Mouse (Mus musculus) kidney, embryonic 14.5 days (tissue): ENCODE measurements around the gene Cdc37. TPM values are rescaled to one million over a fixed set of nuclear protein-coding genes. Genes with fewer than 3 reads are reported as not detected.

ENCODE experiments used
- ATAC-seq: fragments of 200-750 bp; cut with Nextera tagmentation; 2 replicates; pipeline ENCODE4 v1.8.0; 2017; ENCODE audit warnings: moderate number of reproducible peaks, mild to moderate bottlenecking, moderate TSS enrichment, moderate library complexity; ENCODE audit not compliant: low FRiP score, low TSS enrichment
- H3K27ac ChIP-seq: fragments of 300-500 bp; sonication (generic); 2 replicates; pipeline ENCODE4 v1.5.1; 2014; ENCODE audit warnings: low read depth, mild to moderate bottlenecking, low read length, moderate library complexity, mixed read lengths
- H3K27me3 ChIP-seq: fragments of 300-500 bp; sonication (generic); 2 replicates; pipeline ENCODE4 v1.6.1; 2014; ENCODE audit warnings: mild to moderate bottlenecking, low read length; ENCODE audit not compliant: control insufficient read depth, insufficient read depth
- H3K36me3 ChIP-seq: fragments of 300-500 bp; sonication (generic); 2 replicates; pipeline ENCODE4 v1.6.1; 2014; ENCODE audit warnings: low read length, mixed read lengths; ENCODE audit not compliant: control insufficient read depth, insufficient read depth
- H3K4me1 ChIP-seq: fragments of 300-500 bp; sonication (generic); 2 replicates; pipeline ENCODE4 v1.6.1; 2014; ENCODE audit warnings: low read length, mixed read lengths; ENCODE audit not compliant: control insufficient read depth, insufficient read depth
- H3K4me2 ChIP-seq: fragments of 300-500 bp; sonication (generic); replicated peaks from 2 replicates; pipeline ENCODE4 v1.6.1; 2014; ENCODE audit warnings: low read depth, mild to moderate bottlenecking, low read length
- H3K4me3 ChIP-seq: fragments of 300-500 bp; sonication (generic); 2 replicates; pipeline ENCODE4 v1.5.1; 2014; ENCODE audit warnings: mild to moderate bottlenecking, low read length
- H3K9ac ChIP-seq: fragments of 300-500 bp; sonication (generic); 2 replicates; pipeline ENCODE4 v1.6.1; 2014; ENCODE audit warnings: low read depth, mild to moderate bottlenecking, low read length, moderate library complexity
- H3K9me3 ChIP-seq: fragments of 300-500 bp; sonication (generic); 2 replicates; pipeline ENCODE4 v1.6.1; 2016; ENCODE audit warnings: low read length; ENCODE audit not compliant: control insufficient read depth
- WGBS: fragments of 180-500 bp; shearing (Covaris S2); extraction: QIAGEN DNeasy Blood & Tissue Kit; methylation state at CpG from one replicate; pipeline ENCODE4 v1.1.7; 2014; 5-methylcytosine and 5-hydroxymethylcytosine counted together
- polyA plus RNA-seq: library from polyadenylated mRNA; unstranded; fragments of >200 nt; fragmentation: Nextera tagmentation; extraction: Ambion mirVana; gene quantifications from 2 replicates; pipeline ENCODE4 v1.2.1, GENCODE M21; 2014

The Cdc37 gene
- polyA plus RNA-seq, 1 experiment from 2014 or later: 377 TPM

GRCm38 (mm10) chr9:21117073-21117472, 32.7 kb downstream of the Cdc37 start:
- Histone ChIP-seq H3K36me3 (peaks cover 5% of the 10 kb centered on the region; the same call in 1 of the 2 replicates), H3K4me2 (no peak overlapping the region), H3K4me3 (no peak overlapping the region), H3K9me3 (no peaks in the 10 kb centered on the region), H3K9ac (no peak overlapping the region), H3K27me3 (no peaks in the 10 kb centered on the region), H3K4me1 (no peaks in the 10 kb centered on the region), H3K27ac (no peak overlapping the region)
- 74% methylated on average over 6 of the region's 6 CpGs for WGBS
- ATAC-seq: no peak

GRCm38 (mm10) chr9:21115105-21115504, 34.7 kb downstream of the Cdc37 start:
- no peaks in the 10 kb centered on the region for H3K9me3 ChIP-seq
- ATAC-seq: no peak
- no peak overlapping the region for H3K9ac ChIP-seq
- peaks cover 3% of the 10 kb centered on the region; the same call in 1 of the 2 replicates for H3K36me3 ChIP-seq
- no peak overlapping the region for H3K4me2 ChIP-seq
- WGBS: 95% methylated on average over 8 of the region's 8 CpGs
- no peaks in the 10 kb centered on the region for H3K4me1 ChIP-seq
- no peaks in the 10 kb centered on the region for H3K27me3 ChIP-seq
- H3K4me3 ChIP-seq: no peak overlapping the region
- H3K27ac ChIP-seq: no peak overlapping the region

- H3K27ac ChIP-seq: no peak overlapping the region
- ATAC-seq: no peak
- WGBS: 90% methylated on average over 7 of the region's 7 CpGs
Measured at GRCm38 (mm10) chr9:21114190-21114589, 35.6 kb downstream of the Cdc37 start.

GRCm38 (mm10) chr9:21113751-21114150, 36.0 kb downstream of the Cdc37 start:
- Histone ChIP-seq H3K9ac (no peak overlapping the region), H3K9me3 (no peaks in the 10 kb centered on the region), H3K27ac (no peak overlapping the region), H3K27me3 (no peaks in the 10 kb centered on the region), H3K4me2 (no peak overlapping the region), H3K4me1 (no peaks in the 10 kb centered on the region), H3K4me3 (no peak overlapping the region), H3K36me3 (peaks cover 3% of the 10 kb centered on the region; the same call in 1 of the 2 replicates)
- 78% methylated on average over 6 of the region's 6 CpGs for WGBS
- ATAC-seq: no peak

More at GRCm38 (mm10) chr9:21114190-21114589, 35.6 kb downstream of the Cdc37 start:
- Histone ChIP-seq H3K9me3 (no peaks in the 10 kb centered on the region), H3K27me3 (no peaks in the 10 kb centered on the region), H3K4me2 (no peak overlapping the region), H3K36me3 (no peaks in the 10 kb centered on the region; the same call in 1 of the 2 replicates), H3K9ac (no peak overlapping the region), H3K4me3 (no peak overlapping the region), H3K4me1 (no peaks in the 10 kb centered on the region)

- Histone ChIP-seq H3K4me1 (no peaks in the 10 kb centered on the region), H3K27me3 (no peaks in the 10 kb centered on the region), H3K9me3 (no peaks in the 10 kb centered on the region), H3K9ac (no peak overlapping the region), H3K4me2 (no peak overlapping the region), H3K4me3 (no peak overlapping the region), H3K36me3 (peaks cover 6% of the 10 kb centered on the region; the same call in 1 of the 2 replicates), H3K27ac (no peak overlapping the region)
- peak; percentile 11; the same call in 1 of the 2 replicates for ATAC-seq
- 48% methylated on average over 23 of the region's 23 CpGs for WGBS
Measured at GRCm38 (mm10) chr9:21107607-21108237, 42.1 kb downstream of the Cdc37 start.

GRCm38 (mm10) chr9:21105760-21106564, 43.8 kb downstream of the Cdc37 start:
- Histone ChIP-seq H3K36me3 (peaks cover 6% of the 10 kb centered on the region; the same call in 1 of the 2 replicates), H3K9me3 (no peaks in the 10 kb centered on the region), H3K27ac (no peak overlapping the region), H3K9ac (no peak overlapping the region), H3K4me2 (no peak overlapping the region), H3K4me3 (no peak overlapping the region), H3K4me1 (no peaks in the 10 kb centered on the region), H3K27me3 (no peaks in the 10 kb centered on the region)
- ATAC-seq: no peak
- WGBS: 75% methylated on average over 5 of the region's 5 CpGs

GRCm38 (mm10) chr9:21104814-21105213, 45.0 kb downstream of the Cdc37 start:
- Histone ChIP-seq H3K27ac (no peak overlapping the region), H3K27me3 (no peaks in the 10 kb centered on the region), H3K4me2 (no peak overlapping the region), H3K4me3 (no peak overlapping the region), H3K9me3 (no peaks in the 10 kb centered on the region), H3K9ac (no peak overlapping the region), H3K4me1 (no peaks in the 10 kb centered on the region), H3K36me3 (peaks cover 6% of the 10 kb centered on the region; the same call in 1 of the 2 replicates)
- 88% methylated on average over 6 of the region's 6 CpGs for WGBS
- ATAC-seq: no peak

GRCm38 (mm10) chr9:21102076-21102475, 47.7 kb downstream of the Cdc37 start:
- Histone ChIP-seq H3K4me1 (no peaks in the 10 kb centered on the region), H3K4me2 (no peak overlapping the region), H3K27ac (no peak overlapping the region), H3K36me3 (peaks cover 3% of the 10 kb centered on the region; the same call in 1 of the 2 replicates), H3K27me3 (no peaks in the 10 kb centered on the region), H3K9me3 (no peaks in the 10 kb centered on the region), H3K9ac (no peak overlapping the region), H3K4me3 (no peak overlapping the region)
- no peak for ATAC-seq
- 87% methylated on average over 2 of the region's 2 CpGs for whole genome bisulfite sequencing
